Mouse (Mus musculus): ENCODE measurements around the gene Slc50a1.

DNA sequence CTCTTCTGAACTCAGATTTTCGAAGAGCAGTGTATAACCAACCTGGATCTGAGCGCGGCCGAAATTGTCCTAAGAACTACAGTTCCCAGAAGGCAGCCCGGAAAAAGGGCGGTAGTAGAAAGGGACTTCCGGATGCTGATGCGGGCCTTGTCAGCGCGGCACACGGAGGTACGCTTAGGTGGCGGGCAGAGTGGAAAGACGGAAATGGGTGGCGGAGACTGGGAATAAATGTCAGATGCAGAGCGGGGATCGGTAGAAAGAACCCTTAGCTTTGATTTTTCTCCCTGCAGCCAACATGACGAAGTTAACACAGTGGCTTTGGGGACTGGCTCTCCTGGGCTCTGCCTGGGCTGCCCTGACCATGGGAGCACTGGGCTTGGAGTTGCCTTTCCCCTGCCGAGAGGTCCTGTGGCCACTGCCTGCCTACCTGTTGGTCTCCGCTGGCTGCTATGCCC is 3.9 kb downstream of the Slc50a1 start:
- no peak for TF ChIP-seq CTCF (IDR thresholded peaks at IDR 0.05; ENCODE audit: insufficient read depth, low read depth, low read length)
- peak; percentile 76 for TF ChIP-seq POLR2A (IDR thresholded peaks at IDR 0.05; ENCODE audit: insufficient read depth, low read depth, low read length)
